Mouse (Mus musculus): ENCODE measurements at regions not wholly inside any gene's neighbourhood (a gene's known extent, or its start where the extent isn't known, plus 50 kb on each side); places are given as distances from the start of the nearest gene placed in this dataset.

- DNase-seq (ENCODE audit: inconsistent age in 2 of 2, low spot score in 1 of 2): no peak
Measured at GRCm38 (mm10) chr5:62997464-62997863, 183.8 kb downstream of the Dthd1 start.

GRCm38 (mm10) chr5:63034446-63034845 is 220.8 kb downstream of the Dthd1 start:
- DNase-seq (ENCODE audit: inconsistent age in 2 of 2, low spot score in 1 of 2): no peak

GRCm38 (mm10) chr5:63045751-63046150 is 232.1 kb downstream of the Dthd1 start:
- no peak for DNase-seq (ENCODE audit: inconsistent age in 2 of 2, low spot score in 1 of 2)

GRCm38 (mm10) chr5:63063301-63063700 is 249.7 kb downstream of the Dthd1 start:
- peak in 1 of 2 experiments; percentile 61 for DNase-seq (ENCODE audit: inconsistent age in 2 of 2, low spot score in 1 of 2)

- no peak for DNase-seq (ENCODE audit: inconsistent age in 2 of 2, low spot score in 1 of 2)
Measured at GRCm38 (mm10) chr5:63066872-63067271, 253.2 kb downstream of the Dthd1 start.

GRCm38 (mm10) chr5:63098129-63098528 is 284.5 kb downstream of the Dthd1 start:
- no peak for DNase-seq (ENCODE audit: inconsistent age in 2 of 2, low spot score in 1 of 2)

- no peak for DNase-seq (ENCODE audit: inconsistent age in 2 of 2, low spot score in 1 of 2)
Measured at GRCm38 (mm10) chr5:63132552-63132951, 318.9 kb downstream of the Dthd1 start.

- DNase-seq (ENCODE audit: inconsistent age in 2 of 2, low spot score in 1 of 2): no peak
Measured at GRCm38 (mm10) chr5:63137957-63138356, 324.3 kb downstream of the Dthd1 start.

GRCm38 (mm10) chr5:63169687-63170086 is 356.1 kb downstream of the Dthd1 start:
- DNase-seq (ENCODE audit: inconsistent age in 2 of 2, low spot score in 1 of 2): no peak

- DNase-seq (ENCODE audit: inconsistent age in 2 of 2, low spot score in 1 of 2): no peak
Measured at GRCm38 (mm10) chr5:63170493-63170892, 356.9 kb downstream of the Dthd1 start.

- no peak for DNase-seq (ENCODE audit: inconsistent age in 2 of 2, low spot score in 1 of 2)
Measured at GRCm38 (mm10) chr5:63213381-63213780, 399.8 kb downstream of the Dthd1 start.

GRCm38 (mm10) chr5:63219467-63219866 is 405.8 kb downstream of the Dthd1 start:
- DNase-seq (ENCODE audit: inconsistent age in 2 of 2, low spot score in 1 of 2): no peak

GRCm38 (mm10) chr5:63262568-63262967 is 386.3 kb upstream of the Nwd2 start:
- peak; percentile 12 to 46 for DNase-seq (ENCODE audit: inconsistent age in 2 of 2, low spot score in 1 of 2)

Measured in adrenal gland, adult (tissue).